17 mouse cellular contexts compared by ENCODE assay signal in the genomic region with DNA sequence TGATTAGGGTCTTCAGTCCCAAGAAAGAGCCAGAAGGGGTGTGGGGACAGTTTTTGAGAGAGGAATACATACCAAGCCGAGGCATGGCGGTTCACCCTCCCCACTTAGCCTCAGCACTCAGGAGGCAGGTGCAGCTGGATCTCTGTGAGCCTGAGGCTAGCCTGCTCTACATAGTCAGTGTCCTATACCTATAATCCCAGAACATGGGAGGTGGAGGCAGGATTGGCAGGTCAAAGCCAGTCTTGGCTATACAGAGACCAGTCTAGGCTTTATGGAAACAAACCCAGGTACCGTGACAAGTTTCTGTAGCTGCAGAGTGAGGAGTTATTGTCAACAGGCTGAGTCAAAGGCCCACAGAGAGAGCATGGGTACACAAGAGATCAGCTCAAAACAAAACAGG. TPM values are rescaled to one million over a fixed set of nuclear protein-coding genes. Genes with fewer than 3 reads are reported as not detected.
"Had no signal": no experiment of that assay in that cellular context is flagged by ENCODE, and none has a peak within 500 bp of the region (broad histone marks: within the 10 kb centered on the region; RNA-seq: fewer than 3 reads in every experiment).

No protein-coding gene starts in this region.

- H3K9ac ChIP-seq: neural tube, embryonic 13.5 days; neural tube, embryonic 15.5 days; stomach, embryonic 15.5 days had no signal

- H3K27ac ChIP-seq: neural tube, embryonic 13.5 days; neural tube, embryonic 15.5 days; stomach, embryonic 15.5 days; stomach, postnatal 0 days had no signal

- H3K4me1 ChIP-seq: stomach, embryonic 15.5 days had no signal

- H3K4me3 ChIP-seq: neural tube, embryonic 13.5 days; neural tube, embryonic 15.5 days; stomach, embryonic 15.5 days had no signal

- H3K9me3 ChIP-seq: neural tube, embryonic 13.5 days; neural tube, embryonic 15.5 days; stomach, embryonic 15.5 days had no signal

- H3K4me2 ChIP-seq: neural tube, embryonic 13.5 days; neural tube, embryonic 15.5 days; stomach, embryonic 15.5 days had no signal

- DNase-seq: retina, postnatal 1 day; right cerebral cortex, adult 18-20 months; right cerebral cortex, postnatal 14 days; right cerebral cortex, postnatal 25 days; right cerebral cortex, postnatal 4 days; spleen, adult 18-20 months; thymus, adult 18-20 months; thymus, adult 2 months; thymus, postnatal 14 days; thymus, postnatal 25 days; thymus, postnatal 36 days; thymus, postnatal 4 days had no signal

RNA-seq across cellular contexts. Expression of a gene that starts 18.5 kb away (rescaled TPM):
- total RNA-seq: neutrophil, adult 5-6 weeks had no signal

RNA-seq across cellular contexts. Expression of a gene that starts 40.0 kb away (rescaled TPM):
- total RNA-seq: neutrophil, adult 5-6 weeks had no signal
